ENCODE assay signal across 19 mouse cellular contexts in the genomic region with DNA sequence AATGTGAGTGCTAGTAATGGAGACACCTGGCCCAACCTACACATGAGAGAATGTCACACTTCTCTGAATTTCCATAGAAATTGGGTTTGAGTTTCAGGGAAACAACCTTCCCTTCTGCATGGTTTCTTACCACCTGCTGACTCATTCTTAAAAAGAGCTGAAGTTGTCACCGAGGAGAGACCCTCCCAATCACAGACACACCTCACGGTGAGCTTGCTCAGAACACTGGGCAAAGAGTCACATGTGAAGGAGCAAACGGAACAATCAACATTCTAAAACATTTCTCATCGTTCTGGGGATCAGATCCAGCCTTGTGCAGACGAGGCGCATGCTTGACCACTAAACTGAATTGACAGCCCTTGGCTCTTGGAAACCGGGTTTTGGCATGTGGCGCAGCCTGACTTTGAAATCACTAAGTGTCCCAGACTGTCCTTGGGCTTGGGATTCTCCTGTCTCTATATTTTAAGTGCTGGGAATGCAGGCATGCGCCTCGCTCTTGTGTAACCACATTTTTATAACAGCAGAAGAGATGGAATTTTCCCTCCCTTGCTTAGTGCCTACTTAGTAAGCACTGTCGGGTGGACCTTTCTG. TPM values are rescaled to one million over a fixed set of nuclear protein-coding genes. Genes with fewer than 3 reads are reported as not detected.
DNase-seq lines count a peak whose midpoint lies in the region; ATAC-seq and TF ChIP-seq lines count a peak whose summit lies in the region.
"Had no signal": no experiment of that assay in that cellular context is flagged by ENCODE, and none has a peak within 500 bp of the region (broad histone marks: within the 10 kb centered on the region; RNA-seq: fewer than 3 reads in every experiment).

No protein-coding gene starts in this region.

- no peak overlapping the region for H3K4me2 ChIP-seq in liver, embryonic 11.5 days
- H3K4me2 ChIP-seq in liver, embryonic 12.5 days: no peak overlapping the region
- H3K4me2 ChIP-seq in CH12.LX (ENCODE audit: insufficient read depth, low read depth, poor library complexity, severe bottlenecking): peak overlapping the region; percentile 95
- H3K4me2 ChIP-seq in forebrain, embryonic 13.5 days: no peak overlapping the region
- H3K4me2 ChIP-seq: embryonic facial prominence, embryonic 12.5 days; heart, embryonic 11.5 days; heart, embryonic 15.5 days; hindbrain, embryonic 14.5 days had no signal

- H3K27me3 ChIP-seq in liver, embryonic 11.5 days (replicated peaks; ENCODE audit: control insufficient read depth, insufficient read depth, low read length): 0 out of 2 replicates have a peak, but pooled peaks cover 4% of the 10 kb centered on the region
- peaks cover 10% of the 10 kb centered on the region for H3K27me3 ChIP-seq in liver, embryonic 12.5 days (replicated peaks)
- H3K27me3 ChIP-seq in CH12.LX (replicated peaks): no peaks in the 10 kb centered on the region
- H3K27me3 ChIP-seq in forebrain, embryonic 13.5 days: peaks cover 24% of the 10 kb centered on the region

- no peaks in the 10 kb centered on the region for H3K36me3 ChIP-seq in liver, embryonic 11.5 days (ENCODE audit: control insufficient read depth, insufficient read depth, low read length)
- H3K36me3 ChIP-seq in liver, embryonic 12.5 days: no peaks in the 10 kb centered on the region
- H3K36me3 ChIP-seq in CH12.LX (replicated peaks in 1 of 2; ENCODE audit: control insufficient read depth in 1 of 2, insufficient read depth in 1 of 2, low read length in 1 of 2): peaks cover 0 to 32% of the 10 kb centered on the region in 2 experiments
- H3K36me3 ChIP-seq in forebrain, embryonic 13.5 days (ENCODE audit: poor library complexity, severe bottlenecking): no peaks in the 10 kb centered on the region
- H3K36me3 ChIP-seq: embryonic facial prominence, embryonic 12.5 days; heart, embryonic 15.5 days; hindbrain, embryonic 10.5 days had no signal

- peak; percentile 86 for DNase-seq in heart, adult 11 months
- DNase-seq in heart, postnatal 14 days: no peak
- peak; percentile 18 for DNase-seq in liver, embryonic 11.5 days (ENCODE audit: low spot score)
- DNase-seq in CH12.LX (ENCODE audit: extremely low read depth): peak; percentile 66
- DNase-seq: adrenal gland, postnatal 10 days; B cell, adult 2 months; cerebellum, adult 18-20 months; cerebellum, adult 9-11 months; gastrocnemius, postnatal 14 days had no signal

- dilution Hi-C loops in CH12.LX (cut with MboI; ENCODE audit: extremely low pct_ligation_motif_present, extremely low pct_unique_long_range_greater_than_20kb, low sequenced_read_pairs): no loop called here

- in situ Hi-C loops in CH12.LX (cut with MboI; ENCODE audit: low pct_ligation_motif_present, low pct_unique_long_range_greater_than_20kb, low sequenced_read_pairs): no loop called here

- H3K4me1 ChIP-seq in liver, embryonic 11.5 days (replicated peaks; ENCODE audit: control insufficient read depth, insufficient read depth, low read length): peaks cover 16% of the 10 kb centered on the region
- peaks cover 24% of the 10 kb centered on the region for H3K4me1 ChIP-seq in liver, embryonic 12.5 days
- peaks cover 31 to 95% of the 10 kb centered on the region in 2 experiments for H3K4me1 ChIP-seq in CH12.LX (ENCODE audit: control insufficient read depth in 1 of 2, insufficient read depth in 2 of 2)
- H3K4me1 ChIP-seq in forebrain, embryonic 13.5 days: no peaks in the 10 kb centered on the region

- peak; percentile 71 for TF ChIP-seq EP300 in CH12.LX (IDR thresholded peaks at IDR 0.05; ENCODE audit: low read length)

- H3K9ac ChIP-seq in liver, embryonic 11.5 days (ENCODE audit: low read depth, low read length): no peak overlapping the region
- H3K9ac ChIP-seq in liver, embryonic 12.5 days: no peak overlapping the region
- peak overlapping the region; percentile 52 for H3K9ac ChIP-seq in CH12.LX (ENCODE audit: insufficient read depth, low read depth)
- no peak overlapping the region for H3K9ac ChIP-seq in forebrain, embryonic 13.5 days
- H3K9ac ChIP-seq: embryonic facial prominence, embryonic 12.5 days; heart, embryonic 15.5 days; hindbrain, embryonic 14.5 days had no signal

- no peak for TF ChIP-seq CTCF in CH12.LX (conservative IDR thresholded peaks at IDR 0.05 in 1 of 2, IDR thresholded peaks at IDR 0.05 in 1 of 2; ENCODE audit: low read depth in 2 of 2, low read length in 2 of 2)

- H3K9me3 ChIP-seq in liver, embryonic 11.5 days (ENCODE audit: control insufficient read depth, low read length): no peaks in the 10 kb centered on the region
- H3K9me3 ChIP-seq in liver, embryonic 12.5 days (replicated peaks): no peaks in the 10 kb centered on the region
- no peaks in the 10 kb centered on the region for H3K9me3 ChIP-seq in CH12.LX (replicated peaks; ENCODE audit: low read length)
- no peaks in the 10 kb centered on the region for H3K9me3 ChIP-seq in forebrain, embryonic 13.5 days (replicated peaks)
- H3K9me3 ChIP-seq: embryonic facial prominence, embryonic 12.5 days; heart, embryonic 15.5 days; hindbrain, embryonic 10.5 days had no signal

- no peak for TF ChIP-seq RAD21 in CH12.LX (IDR thresholded peaks at IDR 0.05; ENCODE audit: low read depth, low read length)

- 68% methylated on average over 11 of the region's 11 CpGs for WGBS in liver, embryonic 11.5 days
- WGBS in liver, embryonic 12.5 days (ENCODE audit: insufficient replicate concordance): 61% methylated on average over 11 of the region's 11 CpGs
- 81% methylated on average over 11 of the region's 11 CpGs for WGBS in forebrain, embryonic 13.5 days

- no peak overlapping the region for H3K4me3 ChIP-seq in liver, embryonic 11.5 days (ENCODE audit: low read depth, low read length)
- no peak overlapping the region for H3K4me3 ChIP-seq in liver, embryonic 12.5 days
- H3K4me3 ChIP-seq in CH12.LX (replicated peaks in 1 of 3; ENCODE audit: low read depth in 2 of 3, low read length in 2 of 3, poor library complexity in 1 of 3): peak overlapping the region in 1 of 3 experiments; percentile 9
- H3K4me3 ChIP-seq in forebrain, embryonic 13.5 days: no peak overlapping the region
- H3K4me3 ChIP-seq: embryonic facial prominence, embryonic 12.5 days; heart, embryonic 15.5 days; hindbrain, embryonic 10.5 days had no signal

- peaks cover 77% of the 10 kb centered on the region for H3K79me2 ChIP-seq in CH12.LX (replicated peaks; ENCODE audit: control insufficient read depth, extremely low read depth, insufficient read depth, poor library complexity, severe bottlenecking)

- ATAC-seq in liver, embryonic 11.5 days (replicated peaks; ENCODE audit: low FRiP score): no peak
- ATAC-seq in liver, embryonic 12.5 days: no peak
- no peak for ATAC-seq in forebrain, embryonic 13.5 days
- ATAC-seq: CD4-positive, CD25-positive, alpha-beta regulatory T cell, adult 4 months; forebrain, embryonic 16.5 days; intestine, postnatal 0 days had no signal

- intact Hi-C loops in heart, postnatal 14 days (cut with DNase I): no loop called here

- no peak for TF ChIP-seq POLR2A in CH12.LX (IDR thresholded peaks at IDR 0.05; ENCODE audit: low read depth, low read length)

- no peak overlapping the region for H3K27ac ChIP-seq in liver, embryonic 11.5 days (ENCODE audit: low read depth, low read length)
- no peak overlapping the region for H3K27ac ChIP-seq in liver, embryonic 12.5 days
- H3K27ac ChIP-seq in CH12.LX (ENCODE audit: insufficient read depth, low read depth): peak overlapping the region; percentile 54
- no peak overlapping the region for H3K27ac ChIP-seq in forebrain, embryonic 13.5 days
- H3K27ac ChIP-seq: embryonic facial prominence, embryonic 12.5 days; heart, embryonic 15.5 days; hindbrain, embryonic 10.5 days; hindbrain, embryonic 14.5 days had no signal

TF ChIP-seq in CH12.LX, 34 proteins besides CTCF, POLR2A, EP300 and RAD21 (continues in another document):
- TF ChIP-seq MAFK (IDR thresholded peaks at IDR 0.05; ENCODE audit: insufficient replicate concordance, low read length) (peak; percentile 75), MXI1 (IDR thresholded peaks at IDR 0.05; ENCODE audit: low read depth, low read length) (peak; percentile 87), MAX (IDR thresholded peaks at IDR 0.05; ENCODE audit: low read length) (peak; percentile 70), HCFC1 (IDR thresholded peaks at IDR 0.05; ENCODE audit: low read depth, low read length) (no peak), UBTF (IDR thresholded peaks at IDR 0.05; ENCODE audit: low read depth, low read length) (no peak), SMC3 (IDR thresholded peaks at IDR 0.05; ENCODE audit: low read depth, low read length) (no peak), JUN (IDR thresholded peaks at IDR 0.05; ENCODE audit: insufficient read depth, low read depth, low read length) (peak; percentile 58; the same call in 1 of the 2 replicates), JUND (conservative IDR thresholded peaks at IDR 0.05; ENCODE audit: low read depth, low read length) (peak; percentile 36; the same call in 1 of the 2 replicates), KAT2A (IDR thresholded peaks at IDR 0.05; ENCODE audit: insufficient replicate concordance, low read length) (no peak), BHLHE40 (IDR thresholded peaks at IDR 0.05; ENCODE audit: low read depth, low read length) (peak; percentile 78), ZC3H11A (IDR thresholded peaks at IDR 0.05; ENCODE audit: low read depth, low read length) (no peak), GABPA (IDR thresholded peaks at IDR 0.05; ENCODE audit: insufficient replicate concordance, low read depth, low read length) (no peak), USF2 (conservative IDR thresholded peaks at IDR 0.05; ENCODE audit: low read depth, low read length) (no peak; the same call in 1 of the 2 replicates), ZNF384 (IDR thresholded peaks at IDR 0.05; ENCODE audit: low read depth, low read length) (no peak), NELFE (IDR thresholded peaks at IDR 0.05; ENCODE audit: low read depth, low read length) (no peak), CHD2 (IDR thresholded peaks at IDR 0.05; ENCODE audit: low read length) (no peak), TBP (conservative IDR thresholded peaks at IDR 0.05; ENCODE audit: low read depth, low read length) (0 out of 2 replicates have a peak, but pooled peaks have one; percentile 22), CHD1 (IDR thresholded peaks at IDR 0.05; ENCODE audit: low read depth, low read length) (no peak), MEF2A (IDR thresholded peaks at IDR 0.05; ENCODE audit: borderline replicate concordance, low read depth, low read length) (no peak; the same call in 1 of the 2 replicates), E2F4 (IDR thresholded peaks at IDR 0.05; ENCODE audit: insufficient replicate concordance, low read depth, low read length) (no peak)

RNA-seq across cellular contexts. Expression of gene Fli1, which starts 8.5 kb away (rescaled TPM):
- total RNA-seq in heart, postnatal 14 days (2021): 10 to 100 TPM; 37.0 to 41.0 TPM
- polyA plus RNA-seq in liver, embryonic 11.5 days (2014; fragmentation: Nextera tagmentation; extraction: Ambion mirVana): 23.1 and 24.3 TPM in 2 replicates
- polyA plus RNA-seq in liver, embryonic 12.5 days (2016; fragmentation: Nextera tagmentation; extraction: Ambion mirVana): 15.3 and 16.2 TPM in 2 replicates
- total RNA-seq in CH12.LX (2012; rRNA removed) (20.8 and 23.3 TPM in 2 replicates), CH12.LX (2014; rRNA removed) (29.3 TPM in 2 replicates)
- 20.3 and 20.6 TPM in 2 replicates for polyA plus RNA-seq in CH12.LX (2012; ENCODE audit: insufficient read length, low read depth)
- polyA plus RNA-seq in forebrain, embryonic 13.5 days (2015; fragmentation: Nextera tagmentation; extraction: Ambion mirVana): 7.0 TPM in 2 replicates

Comparison
In these comparisons a context has a peak if more than half of its experiments do, and no peak if none do; other contexts are left out.
1. DNase-seq: peak in heart, adult 11 months (single experiment), liver, embryonic 11.5 days (single experiment) and CH12.LX (single experiment); none in heart, postnatal 14 days (0 of 2).